Mouse (Mus musculus): ENCODE data around the gene Hivep1.

Gene Hivep1

DNA sequence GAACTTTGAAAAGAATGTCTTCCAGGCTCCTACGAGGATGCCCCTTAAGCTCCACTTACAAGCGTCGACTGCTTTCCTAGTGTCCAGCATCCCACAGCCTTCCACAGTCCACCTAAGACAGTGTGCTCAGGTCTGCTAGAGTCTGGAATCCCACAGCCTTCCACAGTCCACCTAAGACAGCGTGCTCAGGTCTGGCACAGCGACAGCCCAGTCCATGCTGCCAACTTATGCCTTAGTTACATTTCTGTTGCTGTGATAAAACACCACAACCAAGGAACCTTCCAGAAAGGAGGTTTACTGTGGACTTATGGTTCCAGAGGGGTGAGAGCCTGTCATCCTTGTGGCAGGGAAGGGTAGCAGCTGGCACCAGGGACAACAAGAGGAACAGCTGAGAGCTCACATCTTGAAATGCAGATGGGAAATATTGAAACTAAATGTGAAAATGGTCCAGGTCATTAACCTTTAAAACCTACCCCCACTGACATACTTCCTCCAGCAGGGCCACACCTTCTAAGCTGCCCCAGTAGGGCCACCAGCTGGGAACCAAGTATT, 25.0 kb downstream of the Hivep1 start:
- no peak for DNase-seq

DNA sequence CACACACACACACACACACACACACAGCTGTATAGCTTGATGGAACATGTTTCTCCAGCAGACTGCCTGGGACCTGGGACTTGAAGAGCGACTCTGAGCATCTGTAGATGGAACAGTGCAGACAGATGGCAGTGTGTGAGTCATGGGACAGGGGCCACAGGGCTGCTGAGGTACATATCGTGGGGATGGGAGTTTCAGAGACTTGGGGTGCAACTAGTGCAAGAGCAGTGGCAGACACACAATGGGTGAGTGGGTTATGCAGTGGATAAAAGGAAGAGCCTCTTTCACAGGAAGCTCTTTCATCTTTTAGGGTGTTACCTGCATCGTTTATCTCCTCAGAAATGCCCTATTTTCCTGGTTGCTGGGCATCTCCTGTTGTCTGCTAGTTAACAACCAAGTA, 25.8 kb downstream of the Hivep1 start:
- no peak for DNase-seq

DNA sequence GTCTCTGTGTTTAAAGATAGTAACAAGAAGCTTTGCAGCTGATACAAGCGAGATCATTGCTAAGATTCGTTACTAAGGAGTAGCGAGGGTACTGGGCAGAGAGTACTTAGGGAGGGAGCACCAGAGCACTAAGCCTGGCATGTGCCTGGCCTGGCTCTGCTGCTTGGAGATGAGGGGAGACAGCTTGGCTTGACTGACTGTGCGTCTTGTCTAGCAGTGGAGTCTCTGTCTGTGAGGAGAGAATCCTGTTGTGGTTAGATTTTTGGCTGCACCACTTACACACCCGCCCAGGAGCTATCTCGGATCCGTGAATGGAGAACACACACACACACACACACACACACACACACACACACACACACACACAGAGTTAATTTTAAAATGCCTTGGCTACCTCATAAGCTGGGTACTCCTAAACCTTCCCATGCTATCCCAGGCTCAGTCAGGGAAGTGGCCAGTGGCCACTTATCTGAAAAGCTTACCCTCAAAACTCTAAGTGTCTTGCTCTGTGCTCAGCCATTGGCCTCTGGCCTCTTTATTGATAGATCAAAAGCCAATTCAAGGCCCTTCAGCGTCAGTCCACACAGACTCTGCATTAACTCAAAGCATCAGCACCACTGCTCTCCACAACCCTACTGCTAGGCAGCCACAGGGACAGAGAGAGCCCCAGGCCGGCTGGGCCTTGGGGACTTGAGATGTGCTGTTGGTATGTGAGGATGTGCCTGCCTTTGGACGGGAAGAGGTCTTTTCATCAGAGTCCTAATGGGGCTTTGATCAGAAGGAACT, 28.5 kb downstream of the Hivep1 start:
- DNase-seq, result no peak

DNA sequence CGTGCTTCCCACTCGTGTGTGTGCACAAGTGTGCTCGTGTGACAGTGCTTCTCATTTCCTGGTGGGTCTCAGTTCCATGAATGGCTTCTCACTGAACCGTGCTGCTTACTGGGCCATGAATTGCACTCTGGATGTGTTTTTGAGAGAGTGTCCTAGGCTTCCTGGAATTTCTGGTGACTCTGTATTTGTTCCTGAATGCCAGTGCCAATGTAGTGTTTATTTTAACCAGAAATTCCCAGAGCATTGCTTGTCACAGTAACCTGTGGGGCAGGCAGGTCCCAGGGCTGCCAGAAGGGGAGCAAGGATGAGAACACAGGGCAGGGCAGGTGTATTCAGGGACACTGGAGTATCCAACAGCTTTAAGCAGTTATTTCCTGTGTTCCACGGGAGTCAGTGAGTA, 36.5 kb downstream of the Hivep1 start:
- DNase-seq, result no peak

DNA sequence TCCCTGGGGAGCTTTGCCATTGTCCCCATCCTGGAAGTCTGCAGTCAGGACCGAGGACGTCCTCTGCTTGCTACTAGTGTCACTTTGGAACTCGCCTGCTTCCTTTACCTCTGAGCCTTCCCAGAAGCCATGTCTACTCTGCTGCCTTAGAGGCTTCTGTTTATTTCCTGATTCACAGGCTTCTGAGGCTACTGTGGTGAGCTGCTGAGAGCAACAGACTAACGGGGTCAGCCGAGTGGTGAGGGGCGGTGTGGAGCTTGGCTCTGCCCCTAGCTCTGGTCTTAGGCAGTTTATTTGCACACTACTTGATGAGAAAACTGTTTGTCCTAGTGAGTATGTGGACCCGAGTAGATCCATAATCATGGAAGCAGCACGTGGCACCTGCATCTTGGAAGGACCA, 37.2 kb downstream of the Hivep1 start:
- DNase-seq, result no peak

DNA sequence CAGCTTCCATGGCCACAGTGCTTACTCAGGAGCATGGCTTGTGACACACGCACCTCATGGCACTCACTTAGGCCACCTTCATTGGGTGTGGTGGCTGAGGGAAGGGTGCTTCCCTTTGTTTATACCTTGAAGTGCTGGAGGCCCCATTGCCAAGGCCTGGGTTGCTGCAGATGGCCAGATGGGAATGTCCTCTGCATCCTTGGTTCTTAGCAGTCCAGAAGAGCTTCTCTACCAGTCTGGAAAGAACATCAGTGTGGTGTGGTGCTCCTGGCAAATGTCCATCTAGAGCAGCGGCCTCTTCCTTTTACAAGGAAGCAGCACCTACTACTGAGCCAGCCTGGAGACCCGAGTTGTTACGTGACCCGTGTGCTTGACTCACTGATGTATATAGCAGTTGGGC, 38.9 kb downstream of the Hivep1 start:
- DNase-seq, result no peak

DNA sequence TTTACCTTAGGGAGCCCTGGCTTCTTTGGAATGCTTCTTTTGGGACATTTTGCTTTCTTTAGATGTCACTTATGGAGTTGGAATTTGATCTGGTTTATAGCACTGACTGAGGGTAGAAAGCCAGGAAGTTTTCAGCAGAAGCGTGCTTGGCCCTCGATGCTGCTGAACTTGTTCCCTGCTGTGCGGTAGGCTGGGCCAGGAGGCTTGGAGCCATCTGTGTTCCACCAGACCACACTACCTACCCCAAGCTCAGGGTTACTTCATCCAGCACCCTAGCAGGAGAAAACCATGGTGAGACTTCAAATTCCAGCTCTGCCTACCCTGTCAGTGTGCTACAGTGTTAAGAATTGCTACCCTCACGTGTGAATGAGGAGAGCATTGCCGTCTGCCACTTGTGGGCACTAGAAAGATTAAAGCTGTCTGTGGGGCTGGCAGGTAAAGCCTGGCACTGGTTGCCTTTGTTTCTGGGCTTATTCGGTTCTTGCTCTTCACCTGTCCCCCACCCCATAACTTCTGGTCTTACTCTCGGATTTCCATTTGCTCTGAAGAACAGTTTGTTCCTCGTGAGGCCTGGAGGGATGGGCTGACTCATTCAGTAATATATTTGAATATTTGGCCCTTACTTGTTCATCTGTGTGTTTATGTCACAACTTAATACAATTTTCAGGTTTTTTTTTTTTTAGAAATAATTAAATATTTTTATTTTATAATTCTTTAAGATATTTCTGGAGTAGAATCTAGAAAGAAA, 40.7 kb downstream of the Hivep1 start:
- DNase-seq, result peak; percentile 59

DNA sequence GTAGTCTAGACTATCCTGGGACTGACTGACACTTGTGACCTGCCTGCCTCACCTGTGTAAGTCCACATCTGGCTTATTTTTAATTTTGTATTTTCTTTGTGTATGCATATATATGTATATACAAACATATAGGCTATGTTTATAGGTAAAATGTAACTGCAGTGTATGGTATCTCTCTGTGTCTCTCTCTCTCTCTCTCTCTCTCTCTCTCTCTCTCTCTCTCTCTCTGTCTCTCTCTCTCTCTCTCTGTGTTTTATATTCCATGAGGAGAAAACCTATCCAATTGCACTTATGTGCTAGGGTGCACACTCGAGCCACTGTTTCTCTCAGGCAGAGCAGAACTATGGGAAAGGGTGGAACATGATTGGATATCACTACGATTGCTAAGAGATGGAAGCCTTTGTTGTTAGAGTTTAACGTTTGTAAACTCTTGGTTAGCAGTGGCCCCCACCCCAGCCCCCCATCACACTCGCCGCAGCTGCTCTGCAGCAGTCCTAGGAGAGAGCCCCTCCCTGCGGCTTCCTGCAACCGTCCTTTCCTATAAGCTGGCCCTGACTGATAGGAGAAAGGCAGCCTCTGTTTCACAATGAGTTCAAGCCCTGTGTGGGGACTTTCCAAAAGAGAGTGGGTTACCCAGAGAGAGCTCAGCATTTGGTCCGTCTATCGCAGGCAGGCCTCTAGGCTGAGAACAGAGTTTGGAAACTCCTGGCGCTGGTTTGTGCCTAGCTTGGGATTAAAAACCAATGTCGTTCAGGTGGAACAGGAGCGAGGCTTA, 41.6 kb downstream of the Hivep1 start:
- no peak for DNase-seq

DNA sequence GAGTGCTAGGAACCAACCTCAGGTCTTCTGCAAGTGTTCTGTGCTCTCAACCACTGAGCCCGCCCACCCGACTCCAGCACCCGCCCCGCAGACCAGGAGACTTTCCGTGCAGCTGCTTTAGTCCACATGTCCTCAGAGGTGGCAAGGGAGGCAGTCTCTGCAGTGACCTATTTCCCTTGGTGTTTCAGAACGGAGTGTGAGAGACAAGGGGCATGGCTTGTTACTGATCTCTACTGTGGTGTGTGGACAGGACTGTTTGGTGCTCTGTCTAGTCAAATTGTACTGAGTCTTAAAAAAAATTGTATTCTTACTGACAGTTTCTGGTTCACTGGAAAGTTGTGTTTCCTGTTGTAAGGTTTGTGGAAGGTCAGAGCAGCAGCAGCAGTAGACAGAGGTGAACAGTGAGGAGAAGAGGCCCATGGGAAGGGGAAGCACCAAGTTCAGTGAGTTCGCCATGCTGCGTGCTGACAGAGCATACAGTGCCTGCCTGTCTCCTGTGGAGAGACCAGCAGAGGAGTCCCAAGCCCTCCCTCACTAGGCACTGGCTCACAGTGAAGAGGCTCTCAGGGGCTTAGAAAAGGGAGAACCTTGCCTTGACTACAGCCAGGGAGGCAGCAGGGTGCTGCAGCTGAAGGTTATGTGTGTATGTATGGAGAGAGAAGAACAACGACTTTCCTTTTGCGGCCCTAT, 44.1 kb downstream of the Hivep1 start:
- no peak for DNase-seq

DNA sequence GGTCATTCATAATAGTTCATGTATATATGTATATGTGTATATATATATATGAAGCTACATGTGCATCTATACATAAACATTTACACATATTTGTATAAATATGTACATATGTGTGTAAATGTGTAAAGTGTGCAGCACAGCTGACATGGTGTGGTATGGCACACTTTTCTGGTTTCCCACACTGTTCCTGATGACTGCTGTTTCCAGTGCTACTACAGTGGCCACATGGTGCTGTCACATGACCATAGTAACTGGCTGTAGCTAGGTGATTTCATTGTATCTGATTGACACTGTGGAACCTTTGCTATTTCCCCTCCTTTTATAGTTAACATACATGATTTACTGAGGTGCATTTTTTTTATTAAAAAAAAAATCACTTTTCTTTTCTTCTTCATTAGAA, 45.3 kb downstream of the Hivep1 start:
- no peak for DNase-seq

DNA sequence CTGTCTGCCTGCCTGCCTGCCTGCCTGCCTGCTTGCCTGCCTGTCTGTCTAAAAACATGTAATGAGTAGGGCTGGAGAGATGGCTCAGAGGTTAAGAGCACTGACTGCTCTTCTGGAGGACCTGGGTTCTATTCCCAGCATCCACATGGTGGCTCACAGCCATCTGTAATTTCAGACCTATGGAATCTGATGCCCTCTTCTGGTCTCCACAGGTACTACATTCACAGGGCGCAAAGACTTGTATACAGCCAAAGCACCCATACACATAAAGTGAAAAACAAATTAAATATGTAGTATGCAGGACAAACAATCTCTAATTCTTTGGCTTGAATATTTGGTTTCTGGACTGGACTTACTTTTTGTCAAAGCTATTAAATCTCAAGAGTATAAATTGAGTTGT, 46.7 kb downstream of the Hivep1 start:
- DNase-seq, result no peak

DNA sequence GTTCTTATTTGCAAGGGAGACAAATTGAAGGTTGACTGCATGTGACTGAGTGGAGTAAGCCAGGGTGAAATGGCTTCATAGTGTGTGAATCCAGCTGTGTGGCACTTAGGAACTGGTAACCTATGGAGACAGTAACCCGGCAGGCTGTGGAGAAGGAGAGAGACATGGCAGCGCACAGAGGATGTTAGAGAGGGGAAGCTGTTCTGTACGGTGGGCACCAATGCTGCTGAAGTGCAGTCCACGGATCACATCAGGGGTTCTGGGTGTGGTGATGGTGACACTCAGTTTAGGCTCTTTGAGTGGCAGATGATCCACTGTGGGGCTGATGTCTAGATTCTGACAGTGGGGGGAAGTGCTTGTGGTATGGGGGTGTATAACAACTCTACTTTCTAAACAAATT, 47.7 kb downstream of the Hivep1 start:
- DNase-seq, result no peak

DNA sequence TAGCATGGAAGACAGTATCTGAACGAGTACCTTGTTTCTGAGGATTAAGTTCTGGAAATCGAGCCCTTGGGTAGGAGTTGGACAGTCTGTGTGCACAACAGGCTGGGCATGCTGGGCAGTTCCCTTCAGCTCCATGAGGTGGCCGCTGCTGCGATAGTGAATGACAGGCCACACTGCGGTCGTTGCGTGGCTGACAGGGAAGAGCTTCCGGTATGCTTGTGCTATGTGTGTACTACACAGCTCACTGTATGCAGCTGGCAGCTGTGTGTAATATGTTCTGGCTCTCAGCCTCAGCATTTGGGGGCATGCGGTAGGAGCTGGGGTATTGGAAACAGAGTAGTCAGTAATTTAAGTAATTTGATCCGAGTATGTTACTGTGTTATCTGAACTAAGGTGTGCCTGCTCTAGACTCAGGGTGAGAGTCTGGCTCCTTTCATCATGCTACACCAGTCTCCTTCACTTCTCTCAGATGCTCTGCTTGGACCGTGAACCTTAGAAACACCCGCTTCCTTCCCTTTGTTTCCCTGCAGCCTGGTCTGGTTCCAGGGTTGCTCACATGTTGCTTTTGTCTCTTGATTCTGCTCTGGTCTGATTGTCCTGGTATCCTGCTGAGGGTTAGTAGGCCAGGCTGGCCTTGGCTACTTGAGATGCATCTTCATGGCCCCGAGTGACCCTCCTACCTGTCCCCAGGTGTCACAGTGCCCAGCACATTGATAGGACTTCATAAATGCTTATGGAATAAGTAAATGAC, 49.8 kb downstream of the Hivep1 start:
- peak; percentile 54 for DNase-seq

DNA sequence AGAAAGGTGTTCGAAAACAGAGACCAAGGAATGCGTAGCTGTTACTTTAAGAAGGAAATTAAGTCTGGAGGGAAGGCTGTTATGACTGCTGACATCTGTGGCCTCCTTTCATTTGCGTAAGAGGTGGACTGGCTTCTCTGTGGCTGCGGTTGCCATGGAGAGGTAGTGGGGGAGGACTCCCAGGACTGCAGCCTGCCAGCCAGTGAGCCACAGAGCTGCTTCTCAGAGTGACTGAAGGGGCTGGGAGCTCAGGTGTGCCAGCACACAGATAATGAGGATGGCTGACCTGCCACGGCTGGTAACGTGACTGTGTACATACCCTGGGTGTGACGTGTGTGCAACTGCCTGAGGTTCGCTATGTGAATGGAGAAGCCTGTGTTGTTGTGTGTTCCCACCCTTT, 51.2 kb downstream of the Hivep1 start:
- DNase-seq, result peak; percentile 75

DNA sequence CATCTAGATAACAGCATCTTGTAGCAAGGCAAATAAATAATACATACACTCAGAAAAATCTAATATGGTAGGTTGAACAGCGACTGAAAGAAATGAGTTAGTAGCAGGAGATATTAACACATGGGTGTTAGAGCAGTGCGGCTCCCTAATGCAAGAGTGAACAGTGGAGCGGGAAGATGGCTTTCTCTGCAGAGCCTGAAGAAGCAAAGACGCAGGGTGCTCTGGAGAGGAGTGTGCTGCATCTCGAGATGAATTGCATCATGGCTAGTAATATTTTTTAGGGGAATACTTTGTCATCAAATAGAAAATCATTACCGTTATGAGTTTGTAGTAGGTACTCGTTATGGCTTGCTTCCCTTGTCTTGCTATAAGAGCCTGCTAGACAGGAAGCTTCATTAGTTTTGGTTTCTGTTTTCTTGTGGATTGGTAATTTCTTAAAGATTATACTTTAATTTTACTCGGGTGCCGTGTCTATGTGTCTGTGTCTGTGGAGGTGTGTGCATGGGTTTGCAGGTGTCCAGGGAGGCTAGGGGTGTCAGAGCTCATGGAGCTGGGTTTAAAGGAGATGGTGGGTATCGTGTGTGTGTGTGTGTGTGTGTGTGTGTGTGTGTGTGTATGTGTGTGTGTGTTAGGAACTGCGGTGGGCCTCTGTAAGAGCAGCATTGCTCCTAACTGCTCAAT, 51.8 kb downstream of the Hivep1 start:
- peak; percentile 28 for DNase-seq

DNA sequence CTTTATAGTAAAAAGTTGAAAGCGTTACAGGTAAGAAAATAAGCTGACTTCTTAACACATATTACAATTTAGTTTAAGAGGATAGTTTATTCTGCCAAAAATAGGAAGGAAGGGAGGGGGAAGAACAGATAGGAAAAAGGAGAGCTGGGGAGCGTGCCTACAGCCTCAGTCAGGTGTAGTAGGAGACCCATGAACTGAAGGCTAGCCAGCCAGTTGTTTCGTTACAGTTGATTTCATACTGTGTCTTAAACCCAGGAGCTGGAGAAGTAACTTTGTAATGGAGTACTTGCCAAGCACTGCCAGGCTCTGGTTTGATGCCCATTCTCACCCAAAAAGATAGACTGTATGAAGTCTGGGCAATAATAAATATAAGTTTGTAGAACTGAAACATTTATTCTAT, 52.5 kb downstream of the Hivep1 start:
- no peak for DNase-seq

DNA sequence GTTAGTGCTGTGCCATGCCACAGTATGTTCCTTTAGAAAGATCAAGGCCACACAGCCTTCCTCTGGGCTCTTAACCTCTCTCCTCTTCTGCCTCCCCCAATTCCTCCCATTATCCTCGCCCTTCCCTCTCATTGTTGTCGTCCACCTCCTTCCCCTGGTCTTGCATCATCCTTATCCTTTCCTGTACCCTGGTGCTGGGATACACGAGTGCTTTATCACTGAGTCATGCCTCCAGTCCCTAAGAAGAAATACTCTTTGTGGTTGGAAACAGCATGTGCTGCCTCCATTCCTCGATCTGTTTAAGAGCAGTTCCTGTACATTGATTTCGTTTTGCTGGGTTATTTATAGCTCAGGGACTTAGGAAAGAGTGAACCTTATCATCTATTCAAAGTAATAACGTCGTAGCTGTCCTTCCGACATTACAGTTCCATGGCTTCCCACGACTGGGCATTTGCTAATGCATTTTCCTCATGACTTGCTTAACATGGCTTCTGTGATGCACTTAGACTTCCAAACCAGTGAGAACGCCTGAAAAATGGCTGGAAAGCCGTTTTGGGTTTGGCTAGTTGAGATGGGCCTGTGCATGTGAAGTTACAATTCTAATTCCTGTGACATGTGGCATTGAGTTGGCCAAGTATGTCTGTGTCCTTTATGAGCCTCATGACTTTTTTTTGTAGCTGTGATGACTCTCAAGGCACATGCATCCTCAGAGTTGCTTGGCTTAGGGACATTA, 56.8 kb downstream of the Hivep1 start:
- DNase-seq, result no peak

DNA sequence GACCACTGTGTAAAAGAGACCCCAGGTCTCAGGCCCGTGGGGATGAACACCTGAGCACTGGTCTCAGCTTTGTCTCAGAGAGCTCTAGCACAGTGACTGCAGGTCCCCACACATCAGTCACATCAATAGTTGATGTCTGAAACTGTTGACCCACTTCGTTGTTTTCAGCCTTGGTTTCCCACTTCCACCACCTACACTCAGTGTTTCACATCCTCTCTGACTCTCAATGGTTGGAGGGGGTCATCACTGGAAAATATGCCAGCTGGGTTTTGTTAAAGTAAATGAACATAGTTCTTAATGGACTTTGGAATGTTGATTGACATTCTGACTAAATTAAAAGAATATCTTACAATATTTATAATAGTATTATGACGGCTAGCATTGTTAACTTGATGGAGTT, 58.6 kb downstream of the Hivep1 start:
- DNase-seq, result no peak

DNA sequence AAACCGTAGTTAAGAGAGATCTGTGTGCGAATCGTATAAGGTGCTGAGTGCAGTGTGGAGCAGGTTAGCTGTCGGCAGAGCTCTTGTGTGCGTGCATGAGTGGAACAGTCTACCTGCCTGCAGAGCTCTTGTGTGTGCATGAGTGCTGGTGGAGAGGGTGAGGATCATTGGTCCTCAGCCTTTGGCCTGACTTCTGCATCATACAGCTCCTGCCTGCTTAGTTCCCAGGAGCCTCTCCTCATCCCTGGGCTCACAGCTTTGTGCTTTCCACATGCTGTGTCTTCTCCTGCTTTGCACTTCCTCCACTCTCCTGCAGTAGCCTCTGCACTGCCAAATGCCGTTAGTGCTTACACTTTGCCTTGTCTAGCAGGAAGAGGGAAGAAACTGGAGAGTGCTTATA, 60.2 kb downstream of the Hivep1 start:
- DNase-seq, result no peak

DNA sequence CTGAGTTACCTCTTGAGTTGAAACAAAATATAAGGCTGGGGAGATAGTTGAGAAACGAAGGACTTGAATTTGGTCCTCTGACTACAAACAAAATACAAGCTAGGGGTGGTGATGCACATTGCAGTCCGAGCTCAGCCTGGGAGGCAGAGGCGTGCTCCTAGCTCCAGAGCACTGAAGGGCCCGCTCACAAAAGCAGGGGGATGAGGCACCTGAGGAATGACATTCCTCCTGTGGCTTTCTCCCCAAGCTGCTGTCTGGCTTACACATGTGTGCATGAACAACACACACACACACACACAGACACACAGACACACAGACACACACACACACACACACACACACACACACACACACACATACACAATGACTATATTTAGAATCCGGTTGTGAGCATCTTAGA, 60.9 kb downstream of the Hivep1 start:
- DNase-seq, result no peak

DNA sequence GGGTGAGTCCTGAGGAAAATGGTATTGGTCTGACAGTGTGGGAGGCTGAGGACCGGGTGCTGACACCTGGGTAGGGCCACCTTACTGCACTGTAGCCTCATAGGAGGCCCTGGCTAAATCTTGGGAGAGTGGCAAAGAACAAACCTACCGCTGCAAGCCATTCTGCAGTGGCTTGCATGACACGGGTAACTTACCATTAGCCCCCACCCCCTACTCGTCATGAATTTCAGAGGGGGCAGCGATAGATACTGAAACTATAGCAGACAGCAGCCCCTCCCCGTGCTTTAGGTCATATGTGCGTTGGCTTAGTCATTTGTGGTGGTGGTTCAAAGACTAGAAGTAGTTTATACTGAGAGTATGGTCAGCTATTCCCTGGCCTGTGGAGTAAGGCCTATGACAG, 61.8 kb downstream of the Hivep1 start:
- no peak for DNase-seq

Data from cerebellum, adult 8-10 months (tissue).